Mouse (Mus musculus) brain, embryonic 14.5 days (tissue): ENCODE data around the gene Tcf12.

Experiments used
- CTCF ChIP-seq: fragments of 200-500 bp; IDR thresholded peaks from 2 replicates; pipeline ENCODE4 v1.5.1; 2012; ENCODE audit warnings: inconsistent platforms, mild to moderate bottlenecking, moderate library complexity, borderline replicate concordance; ENCODE audit not compliant: insufficient read depth, insufficient read length; ENCODE audit errors: extremely low read depth
- POLR2A ChIP-seq: fragments of 200-500 bp; IDR thresholded peaks from 2 replicates; pipeline ENCODE4 v1.6.1; 2012; ENCODE audit warnings: mild to moderate bottlenecking, inconsistent platforms, borderline replicate concordance; ENCODE audit not compliant: poor library complexity, insufficient read depth, insufficient read length, severe bottlenecking; ENCODE audit errors: extremely low read depth

- TF ChIP-seq CTCF (no peak), POLR2A (no peak)
Observed at GRCm38 (mm10) chr9:72097083-72097482, 14.6 kb downstream of the Tcf12 start.
